Mouse (Mus musculus) neural tube, embryonic 15.5 days (tissue): ENCODE data around the gene Rnf214. TPM values are rescaled to one million over a fixed set of nuclear protein-coding genes. Genes with fewer than 3 reads are reported as not detected.
A peak's percentile ranks its signal among the peaks of the same experiment; 100 is the strongest.

ENCODE experiments used
- ATAC-seq: fragments of 200-750 bp; cut with Nextera tagmentation; 2 replicates; pipeline ENCODE4 v1.8.0; 2017; ENCODE audit warnings: mild to moderate bottlenecking, moderate TSS enrichment, moderate library complexity; ENCODE audit not compliant: low FRiP score
- H3K27ac ChIP-seq: fragments of 300-500 bp; sonication (generic); replicated peaks from 2 replicates; pipeline ENCODE4 v1.5.1; 2015; ENCODE audit warnings: mild to moderate bottlenecking, inconsistent platforms
- H3K27me3 ChIP-seq: fragments of 300-500 bp; sonication (generic); replicated peaks from 2 replicates; pipeline ENCODE4 v1.6.1; 2015; ENCODE audit warnings: inconsistent platforms
- H3K36me3 ChIP-seq: fragments of 300-500 bp; sonication (generic); 2 replicates; pipeline ENCODE4 v1.6.1; 2015; ENCODE audit warnings: inconsistent platforms
- H3K4me1 ChIP-seq: fragments of 300-500 bp; sonication (generic); 2 replicates; pipeline ENCODE4 v1.6.1; 2015; ENCODE audit warnings: inconsistent platforms
- H3K4me2 ChIP-seq: fragments of 300-500 bp; sonication (generic); 2 replicates; pipeline ENCODE4 v1.6.1; 2015; ENCODE audit warnings: inconsistent platforms, mild to moderate bottlenecking, moderate library complexity
- H3K4me3 ChIP-seq: fragments of 300-500 bp; sonication (generic); replicated peaks from 2 replicates; pipeline ENCODE4 v1.5.1; 2015; ENCODE audit warnings: mild to moderate bottlenecking, inconsistent platforms
- H3K9ac ChIP-seq: fragments of 300-500 bp; sonication (generic); replicated peaks from 2 replicates; pipeline ENCODE4 v1.6.1; 2015; ENCODE audit warnings: mild to moderate bottlenecking, inconsistent platforms
- H3K9me3 ChIP-seq: fragments of 300-500 bp; sonication (generic); replicated peaks from 2 replicates; pipeline ENCODE4 v1.6.1; 2016; ENCODE audit warnings: inconsistent platforms
- WGBS: fragments of 180-500 bp; shearing (Covaris S2); methylation state at CpG from one replicate; pipeline ENCODE4 v1.1.7; 2015; ENCODE audit warnings: mixed read lengths; 5-methylcytosine and 5-hydroxymethylcytosine counted together
- polyA plus RNA-seq: library from polyadenylated mRNA; unstranded; fragments of >200 nt; fragmentation: Nextera tagmentation; extraction: Ambion mirVana; gene quantifications from 2 replicates; pipeline ENCODE4 v1.2.1, GENCODE M21; 2015

Gene Rnf214
- polyA plus RNA-seq, 1 experiment from 2014 or later, result 83.6 TPM

GRCm38 (mm10) chr9:45944506-45945400, 38.0 kb upstream of the Rnf214 start:
- Histone ChIP-seq H3K9ac (no peak overlapping the region), H3K4me2 (no peak overlapping the region), H3K4me3 (no peak overlapping the region), H3K4me1 (no peaks in the 10 kb centered on the region), H3K27ac (no peak overlapping the region), H3K9me3 (no peaks in the 10 kb centered on the region), H3K36me3 (peaks cover 88% of the 10 kb centered on the region), H3K27me3 (no peaks in the 10 kb centered on the region)
- 88% methylated on average over 13 of the region's 13 CpGs for WGBS
- no peak for ATAC-seq

GRCm38 (mm10) chr9:45943628-45944505, 37.2 kb upstream of the Rnf214 start:
- 85% methylated on average over 8 of the region's 8 CpGs for WGBS

GRCm38 (mm10) chr9:45942916-45943315, 36.2 kb upstream of the Rnf214 start:
- 94% methylated on average over 8 of the region's 8 CpGs for WGBS
- Histone ChIP-seq H3K36me3 (peaks cover 90% of the 10 kb centered on the region), H3K9me3 (no peaks in the 10 kb centered on the region), H3K27ac (no peak overlapping the region), H3K4me3 (no peak overlapping the region), H3K9ac (no peak overlapping the region), H3K27me3 (no peaks in the 10 kb centered on the region), H3K4me2 (no peak overlapping the region), H3K4me1 (no peaks in the 10 kb centered on the region)
- no peak for ATAC-seq

More at GRCm38 (mm10) chr9:45943628-45944505, 37.2 kb upstream of the Rnf214 start:
- no peak for ATAC-seq
- H3K4me1 ChIP-seq, result no peaks in the 10 kb centered on the region
- no peak overlapping the region for H3K4me3 ChIP-seq
- no peaks in the 10 kb centered on the region for H3K9me3 ChIP-seq
- no peak overlapping the region for H3K9ac ChIP-seq
- H3K4me2 ChIP-seq, result no peak overlapping the region
- H3K36me3 ChIP-seq, result peaks cover 88% of the 10 kb centered on the region
- H3K27me3 ChIP-seq, result no peaks in the 10 kb centered on the region
- no peak overlapping the region for H3K27ac ChIP-seq

GRCm38 (mm10) chr9:45942464-45942863, 35.8 kb upstream of the Rnf214 start:
- Histone ChIP-seq H3K9ac (no peak overlapping the region), H3K9me3 (no peaks in the 10 kb centered on the region), H3K27me3 (no peaks in the 10 kb centered on the region), H3K4me2 (no peak overlapping the region), H3K36me3 (peaks cover 87% of the 10 kb centered on the region), H3K4me3 (no peak overlapping the region), H3K27ac (no peak overlapping the region), H3K4me1 (no peaks in the 10 kb centered on the region)
- no peak for ATAC-seq
- 95% methylated on average over 16 of the region's 16 CpGs for WGBS

- Histone ChIP-seq H3K27me3 (0 out of 2 replicates have a peak, but pooled peaks cover 3% of the 10 kb centered on the region), H3K4me2 (no peak overlapping the region), H3K4me3 (no peak overlapping the region), H3K9ac (no peak overlapping the region), H3K36me3 (peaks cover 79% of the 10 kb centered on the region), H3K27ac (no peak overlapping the region), H3K9me3 (no peaks in the 10 kb centered on the region), H3K4me1 (0 out of 2 replicates have a peak, but pooled peaks cover 3% of the 10 kb centered on the region)
- no peak for ATAC-seq
- WGBS, result 60% methylated on average over 18 of the region's 18 CpGs
These were observed 34.7 kb upstream of the Rnf214 start for GRCm38 (mm10) chr9:45941329-45941888.

GRCm38 (mm10) chr9:45939794-45940193, 33.1 kb upstream of the Rnf214 start:
- H3K27me3 ChIP-seq, result 0 out of 2 replicates have a peak, but pooled peaks cover 6% of the 10 kb centered on the region
- H3K4me1 ChIP-seq, result peaks cover 10% of the 10 kb centered on the region
- H3K4me2 ChIP-seq, result no peak overlapping the region
- no peak for ATAC-seq
- no peak overlapping the region for H3K4me3 ChIP-seq
- peaks cover 63% of the 10 kb centered on the region for H3K36me3 ChIP-seq
- H3K9me3 ChIP-seq, result no peaks in the 10 kb centered on the region
- H3K27ac ChIP-seq, result no peak overlapping the region
- H3K9ac ChIP-seq, result no peak overlapping the region
- over 99% methylated on average over 6 of the region's 6 CpGs for WGBS

- Histone ChIP-seq H3K4me3 (no peak overlapping the region), H3K27me3 (0 out of 2 replicates have a peak, but pooled peaks cover 6% of the 10 kb centered on the region), H3K4me1 (peaks cover 10% of the 10 kb centered on the region), H3K27ac (no peak overlapping the region), H3K9me3 (no peaks in the 10 kb centered on the region), H3K9ac (no peak overlapping the region), H3K4me2 (no peak overlapping the region), H3K36me3 (peaks cover 56% of the 10 kb centered on the region)
- no peak for ATAC-seq
- 88% methylated on average over 15 of the region's 15 CpGs for WGBS
These were observed 32.4 kb upstream of the Rnf214 start for GRCm38 (mm10) chr9:45938952-45939637.

GRCm38 (mm10) chr9:45938088-45938487, 31.4 kb upstream of the Rnf214 start:
- ATAC-seq, result no peak
- Histone ChIP-seq H3K4me3 (no peak overlapping the region), H3K9ac (no peak overlapping the region), H3K27me3 (0 out of 2 replicates have a peak, but pooled peaks cover 6% of the 10 kb centered on the region), H3K27ac (no peak overlapping the region), H3K4me2 (no peak overlapping the region), H3K9me3 (no peaks in the 10 kb centered on the region), H3K36me3 (peaks cover 47% of the 10 kb centered on the region), H3K4me1 (peaks cover 10% of the 10 kb centered on the region)
- 92% methylated on average over 8 of the region's 8 CpGs for WGBS

- ATAC-seq, result peak; percentile 78
- WGBS, result 28% methylated on average over 3 of the region's 3 CpGs
- Histone ChIP-seq H3K27ac (no peak overlapping the region), H3K4me2 (no peak overlapping the region), H3K4me3 (no peak overlapping the region), H3K9me3 (no peaks in the 10 kb centered on the region), H3K27me3 (0 out of 2 replicates have a peak, but pooled peaks cover 6% of the 10 kb centered on the region), H3K36me3 (peaks cover 35% of the 10 kb centered on the region), H3K9ac (no peak overlapping the region), H3K4me1 (peaks cover 14% of the 10 kb centered on the region)
These were observed 30.2 kb upstream of the Rnf214 start for GRCm38 (mm10) chr9:45936883-45937282.

GRCm38 (mm10) chr9:45935628-45936210, 29.0 kb upstream of the Rnf214 start, which contains the start of gene Tagln:
TSS of gene Tagln (minus strand) at chr9:45936058.
- 0 out of 2 replicates have a peak, but pooled peaks cover 6% of the 10 kb centered on the region for H3K27me3 ChIP-seq
- H3K4me1 ChIP-seq, result peaks cover 14% of the 10 kb centered on the region
- H3K9me3 ChIP-seq, result no peaks in the 10 kb centered on the region
- peak; percentile 54; the same call in 1 of the 2 replicates for ATAC-seq
- peak within 1 kb of the TSS; percentile 13 for H3K4me3 ChIP-seq
- H3K9ac ChIP-seq, result 0 out of 2 replicates have a peak within 1 kb of the TSS, but pooled peaks have one; percentile 14
- H3K27ac ChIP-seq, result no peak within 1 kb of the TSS
- WGBS, result 12% methylated on average over 21 of the region's 21 CpGs
- peaks cover 36% of the 10 kb centered on the region for H3K36me3 ChIP-seq
- H3K4me2 ChIP-seq, result peak within 1 kb of the TSS; percentile 41
